Mouse (Mus musculus) neural tube, embryonic 10.5 days (tissue): Measurements from ENCODE around the gene Gm10800.
"Not testable (repeated sequence)": the region's sequence is repeated elsewhere in the genome, so short reads cannot be mapped to it uniquely, and the experiment has no call there.

Source experiments
- DNase-seq: peaks from one replicate; pipeline ENCODE4 v3.0.0-alpha.2; 2017; ENCODE audit warnings: low spot score; ENCODE audit errors: extremely low spot score

Gm10800 gene

GRCm38 (mm10) chr2:98667201-98667600, at the start of gene Gm10800:
Gene Gm10800 (minus strand): TSS chr2:98667301.
- not testable (repeated sequence) for DNase-seq

GRCm38 (mm10) chr2:98697533-98697932, 30.4 kb upstream of the Gm10800 start:
- no peak for DNase-seq

GRCm38 (mm10) chr2:98661937-98662336, 5.2 kb downstream of the Gm10800 start, which contains the start of gene Gm10801:
Gene Gm10801 (plus strand): TSS chr2:98662237.
- not testable (repeated sequence) for DNase-seq
